Mouse (Mus musculus) kidney, postnatal 4 days (tissue): ENCODE measurements at regions not wholly inside any gene's neighbourhood (a gene's known extent, or its start where the extent isn't known, plus 50 kb on each side); places are given as distances from the start of the nearest gene placed in this dataset.

Experiments used
- DNase-seq, 2 experiments: peaks; one replicate each; pipeline ENCODE4 v3.0.0; 2021; ENCODE audit warnings: mixed read lengths in 2 of 2

DNA sequence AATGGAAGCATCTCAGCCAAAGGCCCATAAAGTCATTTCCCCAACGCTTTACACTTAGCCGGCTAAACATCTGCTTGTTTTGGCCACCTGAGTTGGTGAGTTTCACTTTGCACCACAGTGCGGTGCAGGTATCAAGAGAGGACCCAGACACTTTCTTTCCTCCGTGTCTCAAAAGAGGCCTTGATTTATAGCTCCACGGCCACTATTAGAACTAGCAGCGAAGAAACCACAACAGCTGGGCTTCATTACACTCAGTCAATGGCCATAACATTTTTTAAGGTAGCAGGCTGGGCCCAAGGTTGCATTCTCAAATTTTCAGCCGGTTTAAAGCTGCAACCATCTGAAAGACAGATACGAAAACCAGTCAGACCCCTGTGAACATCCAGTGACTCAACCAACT lies 103.4 kb downstream of the Mreg start:
- no peak for DNase-seq

DNA sequence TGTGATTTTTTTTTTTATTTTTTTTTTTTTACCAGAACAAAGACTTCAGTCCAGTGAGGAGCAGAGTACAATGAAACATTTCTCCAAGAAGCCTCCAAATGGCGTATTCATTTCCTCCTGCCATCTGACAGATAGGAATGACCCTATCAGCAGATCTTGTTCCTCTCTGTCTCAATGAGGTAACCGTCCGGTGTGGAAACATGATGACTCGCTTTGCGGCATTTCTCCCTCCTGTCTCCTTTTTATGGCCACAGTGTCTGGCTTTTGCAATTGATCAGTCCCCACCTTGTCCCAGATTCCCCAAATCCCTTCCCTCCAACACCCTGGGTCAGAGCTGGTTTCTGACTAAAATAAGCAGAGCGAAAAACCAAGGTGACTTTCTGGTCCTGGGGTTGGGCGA lies 105.0 kb downstream of the Mreg start:
- no peak for DNase-seq

DNA sequence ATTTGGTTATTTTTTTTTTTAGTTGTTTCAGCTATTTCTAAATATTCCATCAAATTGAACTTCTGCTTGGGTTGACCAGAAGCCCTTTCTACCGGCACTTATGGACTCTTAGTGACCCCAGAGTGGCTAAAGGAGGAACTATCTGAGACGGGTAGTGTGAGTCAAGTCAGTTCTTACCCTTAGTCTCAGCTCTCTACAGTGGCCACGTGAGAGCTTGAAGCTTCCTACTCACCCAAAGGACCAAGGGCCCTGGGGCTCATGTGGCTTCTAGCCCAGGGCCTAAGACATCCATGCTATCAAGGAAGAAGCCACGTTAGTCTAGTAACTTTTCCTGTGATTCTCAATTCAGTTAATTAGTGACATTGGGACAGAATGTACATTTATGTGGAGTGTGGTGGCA lies 105.5 kb downstream of the Mreg start:
- no peak for DNase-seq

DNA sequence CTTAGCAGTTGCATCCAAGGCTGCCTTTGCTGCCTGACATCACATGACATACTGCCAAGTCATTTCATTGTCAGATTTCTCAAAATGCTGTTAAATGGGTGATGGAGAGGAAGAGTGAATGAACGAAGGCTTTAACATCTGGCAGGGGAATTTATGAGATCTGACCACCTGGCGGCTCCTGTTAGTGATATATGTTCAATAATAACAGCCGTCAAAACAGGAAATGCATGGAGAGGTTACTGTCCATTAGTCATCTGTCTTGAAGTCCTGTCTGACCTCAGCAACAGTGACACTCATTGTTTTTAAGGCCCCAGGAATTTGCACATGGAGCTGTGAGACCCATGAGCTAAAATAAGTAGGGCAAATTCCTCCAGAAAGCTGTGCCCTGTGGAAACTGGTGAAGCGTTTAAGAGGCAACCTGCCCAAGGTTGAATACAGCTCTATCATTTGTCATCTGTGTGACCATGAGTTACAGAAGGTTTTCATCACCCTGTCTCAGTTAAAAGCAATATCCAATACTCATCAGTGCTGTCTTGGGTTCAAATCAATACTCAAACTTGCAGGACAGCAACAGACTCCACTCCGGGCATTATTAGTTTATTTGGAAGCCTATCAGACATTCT lies 106.6 kb downstream of the Mreg start:
- DNase-seq = no peak

DNA sequence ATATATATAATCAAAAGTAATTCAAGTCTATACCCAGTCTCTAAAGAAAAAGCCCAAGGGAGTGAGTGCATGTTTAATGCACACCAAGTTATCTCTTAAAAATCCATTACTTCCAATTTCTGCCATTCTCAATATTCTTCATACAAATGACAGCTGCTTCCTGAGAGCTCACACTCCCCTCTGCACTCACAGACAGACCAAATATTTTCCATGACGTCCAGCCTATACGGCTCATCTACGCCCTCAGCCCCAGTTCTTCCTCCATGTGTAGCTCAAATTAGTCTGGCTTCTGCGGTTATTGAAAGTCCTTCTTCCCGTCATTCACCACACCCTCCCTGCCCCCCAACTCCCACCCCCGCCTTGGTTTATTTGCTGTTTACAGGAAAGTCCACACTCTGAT lies 108.1 kb downstream of the Mreg start:
- no peak for DNase-seq

DNA sequence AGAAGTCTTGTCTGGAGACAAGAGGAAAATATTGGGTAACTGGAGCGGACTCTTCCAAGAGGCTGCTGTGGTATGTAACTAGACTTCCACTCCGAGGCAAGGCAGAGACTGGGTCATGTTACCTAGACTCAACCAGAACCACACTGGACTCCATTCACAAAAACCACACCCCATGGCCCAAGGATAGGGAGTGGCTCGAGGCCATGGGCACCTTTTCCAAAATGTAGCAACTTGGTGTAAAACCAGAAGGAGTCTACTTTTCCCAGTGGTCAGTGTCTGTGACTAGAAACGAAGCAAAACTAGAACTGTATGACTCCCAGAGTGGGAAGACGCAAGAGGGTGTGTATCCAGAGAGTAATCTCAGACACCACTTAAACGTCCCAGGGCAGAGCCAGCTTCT lies 108.7 kb downstream of the Mreg start:
- no peak for DNase-seq

DNA sequence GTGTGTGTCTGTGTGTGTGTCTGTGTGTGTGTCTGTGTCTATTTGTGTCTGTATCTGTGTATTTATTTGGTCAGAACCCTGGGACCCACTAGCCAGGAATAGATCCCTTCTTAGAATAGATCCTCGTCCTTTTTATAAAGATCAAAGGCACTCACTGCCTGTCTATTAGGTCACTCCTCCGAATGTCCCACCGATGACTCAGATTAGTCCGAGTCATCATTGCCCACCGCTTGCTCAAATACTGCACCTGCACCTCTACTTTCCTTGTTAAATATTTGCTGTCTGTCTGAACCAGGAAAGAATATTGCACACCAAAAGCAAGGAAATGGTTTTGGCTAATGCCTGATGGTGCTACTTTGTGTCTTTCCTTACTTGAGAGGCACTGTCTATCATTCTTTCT lies 112.7 kb downstream of the Mreg start:
- no peak for DNase-seq

DNA sequence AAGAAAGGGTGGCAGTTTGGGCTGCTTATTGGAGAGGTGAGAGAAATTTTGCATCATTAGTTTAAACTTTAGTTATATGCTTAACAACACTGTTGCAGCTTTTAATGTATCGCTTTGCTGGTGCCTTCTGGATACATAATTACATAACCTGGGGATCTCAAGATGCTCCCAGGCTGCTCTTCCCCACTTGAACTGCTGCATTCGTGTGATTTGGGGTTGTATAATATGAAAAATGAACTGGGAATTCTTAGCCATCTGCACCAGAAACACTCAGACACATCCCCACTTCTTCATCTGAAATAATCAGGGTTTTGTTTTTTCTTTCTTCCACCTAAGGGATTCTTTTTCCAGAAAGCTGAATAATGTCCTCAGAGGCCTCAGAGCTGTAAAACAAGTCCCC lies 120.8 kb downstream of the Mreg start:
- no peak for DNase-seq

DNA sequence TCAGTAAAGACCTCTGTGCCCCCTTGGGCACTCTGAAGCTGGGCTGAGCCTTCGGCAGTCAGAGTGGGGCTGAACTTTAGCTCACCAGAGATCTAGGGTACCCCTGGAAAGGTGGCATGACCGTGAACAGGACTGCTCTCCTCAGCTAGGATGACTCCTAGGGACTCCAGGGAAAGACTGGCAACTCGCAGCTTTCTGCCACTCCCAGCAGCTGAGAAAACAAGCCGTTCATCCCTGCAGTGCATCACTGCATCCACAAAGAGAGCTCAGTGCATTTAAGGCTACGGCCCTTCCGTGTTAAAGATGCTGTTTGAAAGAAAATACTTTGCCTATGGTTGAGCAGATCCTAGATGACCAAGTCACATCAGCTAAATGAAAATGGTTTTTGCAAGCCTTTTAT lies 126.4 kb downstream of the Mreg start:
- no peak for DNase-seq

DNA sequence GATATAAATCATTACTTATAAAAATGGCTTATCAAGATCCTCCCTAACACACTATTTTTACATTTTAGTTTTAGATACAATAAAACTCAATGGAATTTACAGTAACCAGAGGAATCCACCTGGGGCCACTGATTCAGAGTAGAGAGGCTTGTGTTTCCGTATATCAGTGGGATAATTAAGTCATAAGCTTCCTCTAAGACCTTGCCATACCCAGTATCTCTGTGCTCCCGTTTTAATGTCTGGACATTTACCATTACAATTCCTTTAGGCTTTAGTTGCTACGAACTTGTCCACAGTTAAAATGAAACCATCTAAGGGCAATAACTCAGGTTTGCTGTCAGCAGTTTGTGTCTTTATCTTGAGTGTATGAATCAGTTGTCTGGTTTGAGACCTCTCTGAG lies 127.9 kb downstream of the Mreg start:
- DNase-seq = no peak

DNA sequence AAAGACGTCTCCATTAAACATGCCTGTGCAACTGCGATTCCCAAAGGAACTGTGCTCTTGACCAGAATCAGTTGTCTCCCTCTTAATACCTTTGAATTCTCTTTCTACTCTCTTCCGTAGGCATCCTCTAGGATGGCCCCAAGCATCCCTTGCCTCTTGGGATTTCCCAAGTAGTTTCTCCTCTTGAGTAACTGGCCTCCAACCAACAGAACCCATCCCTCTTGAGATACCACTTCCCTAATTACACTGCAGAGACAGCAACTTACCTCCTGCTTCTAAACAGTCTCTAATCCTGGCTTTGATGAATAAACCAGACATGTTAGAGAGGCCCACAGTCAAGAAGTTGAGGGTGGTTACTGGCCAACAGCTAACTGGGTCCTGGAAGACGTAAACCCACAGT lies 129.7 kb downstream of the Mreg start:
- DNase-seq = no peak

DNA sequence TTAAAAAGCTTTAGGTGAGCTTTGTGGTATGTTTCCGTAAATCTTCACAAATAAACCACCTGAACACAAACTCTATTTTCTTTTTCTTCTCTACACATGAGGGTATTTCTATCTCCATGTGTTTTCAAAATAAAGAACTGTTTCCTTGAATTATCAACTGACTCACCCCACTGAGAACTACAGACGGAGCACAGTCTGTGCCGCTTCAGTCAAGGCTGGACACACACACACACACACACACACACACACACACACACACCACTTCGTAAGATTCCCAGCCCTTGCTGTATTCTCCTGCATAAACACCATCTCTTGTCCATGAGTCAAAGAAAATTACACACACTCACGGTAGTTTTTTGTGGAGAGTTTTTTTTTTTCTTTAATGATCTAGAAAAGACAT lies 130.3 kb downstream of the Mreg start:
- DNase-seq = peak; percentile 32 to 40

DNA sequence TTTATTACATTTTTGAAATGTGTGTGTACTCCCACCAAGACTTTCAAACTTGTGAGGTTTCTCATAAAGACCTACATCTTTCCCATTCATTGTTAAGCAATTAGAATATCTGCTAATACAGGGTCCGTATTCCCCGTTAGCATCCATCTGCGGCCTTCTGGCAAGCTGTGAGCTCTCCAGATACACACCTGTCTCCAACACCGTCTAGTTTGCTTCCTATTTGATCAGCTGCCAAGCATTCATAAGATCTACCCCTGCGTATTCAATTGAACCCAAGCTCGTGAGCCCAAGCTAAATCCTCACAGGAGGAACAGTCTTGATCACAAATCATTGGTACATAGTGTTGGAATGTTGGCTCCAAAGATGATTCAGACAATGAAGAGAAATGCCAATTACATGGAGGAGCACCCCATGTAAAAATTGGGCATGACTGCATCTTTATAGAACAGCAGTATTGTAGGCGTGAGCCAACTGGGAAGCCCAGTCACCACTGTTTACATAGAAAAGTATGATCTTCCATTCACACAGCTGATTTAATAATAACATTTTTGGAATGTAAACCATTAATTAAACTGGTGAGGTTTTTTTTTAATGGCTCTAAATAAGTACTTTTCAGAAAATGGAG lies 133.1 kb downstream of the Mreg start:
- no peak for DNase-seq

DNA sequence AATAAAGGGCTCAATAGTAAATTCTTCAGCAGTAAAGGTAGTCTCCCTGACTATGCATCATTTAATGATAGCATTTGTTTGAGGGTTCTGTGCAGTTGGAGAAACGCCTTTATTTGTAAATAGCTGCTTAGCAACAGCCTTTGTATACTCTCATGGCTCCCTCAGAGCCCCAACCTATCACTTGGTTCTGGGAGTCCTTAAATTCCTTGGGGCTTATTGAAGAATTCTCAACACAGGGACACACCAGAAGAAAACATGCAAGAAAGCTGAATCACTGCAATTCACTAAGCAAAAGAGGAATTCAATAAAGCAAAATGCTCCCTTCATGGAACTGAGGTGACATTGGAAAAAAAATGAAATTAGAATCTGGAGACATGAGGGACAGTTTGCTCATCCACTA lies 135.8 kb downstream of the Mreg start:
- no peak for DNase-seq

DNA sequence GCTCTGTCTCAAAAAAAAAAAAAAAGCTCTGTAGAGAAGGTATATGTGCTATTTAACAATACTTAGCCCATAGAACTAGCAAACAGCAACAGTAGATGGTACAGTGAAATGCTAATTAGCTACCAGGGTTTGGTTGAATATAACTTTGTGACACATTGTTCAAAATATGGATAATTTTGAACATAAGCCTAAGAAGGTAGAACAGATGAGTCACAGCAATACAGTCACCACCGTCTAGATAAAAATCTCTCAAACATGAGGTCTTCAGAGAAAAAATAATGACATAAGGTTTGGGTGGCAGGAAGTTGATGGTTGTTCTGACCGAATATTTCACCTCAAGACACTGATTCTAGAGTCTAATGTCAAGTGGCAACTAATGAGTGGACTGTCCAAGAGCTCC lies 136.6 kb downstream of the Mreg start:
- DNase-seq = no peak

DNA sequence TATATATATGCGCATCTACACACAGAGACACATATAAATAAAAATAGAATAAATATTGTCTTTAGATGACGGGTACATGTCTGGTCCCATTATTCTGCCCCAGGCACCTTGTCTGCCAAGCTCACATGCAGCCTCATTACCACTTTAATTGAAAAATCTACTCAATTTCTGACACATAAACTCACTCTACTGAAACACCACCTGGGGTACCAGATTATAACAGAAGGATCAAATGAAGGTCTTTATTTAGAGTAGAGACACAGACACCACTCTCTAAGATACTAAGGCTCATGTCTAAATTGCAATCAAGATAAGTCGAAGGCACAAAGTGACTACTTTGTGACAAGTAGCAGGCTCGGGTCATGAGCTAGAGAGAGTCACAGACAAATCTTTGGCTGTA lies 138.9 kb downstream of the Mreg start:
- DNase-seq = no peak

DNA sequence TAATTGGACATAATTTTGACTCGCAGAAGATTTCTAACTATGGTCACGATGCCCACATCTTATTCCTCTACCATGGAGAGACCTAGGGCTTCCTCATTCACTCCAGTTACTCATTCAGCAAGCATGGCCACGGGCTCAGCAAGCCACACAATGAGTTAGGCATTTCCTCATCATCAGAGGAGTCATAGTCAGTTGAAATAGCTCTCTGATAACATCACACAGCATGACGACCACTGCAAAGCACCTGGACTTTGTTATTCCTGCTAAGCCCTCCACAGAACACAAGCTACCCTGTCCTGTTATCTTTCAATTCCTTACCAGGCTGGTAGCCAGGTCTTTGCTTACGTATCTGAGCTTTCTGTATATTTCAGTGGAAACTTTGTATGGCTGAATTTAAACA lies 141.6 kb downstream of the Mreg start:
- DNase-seq = no peak

DNA sequence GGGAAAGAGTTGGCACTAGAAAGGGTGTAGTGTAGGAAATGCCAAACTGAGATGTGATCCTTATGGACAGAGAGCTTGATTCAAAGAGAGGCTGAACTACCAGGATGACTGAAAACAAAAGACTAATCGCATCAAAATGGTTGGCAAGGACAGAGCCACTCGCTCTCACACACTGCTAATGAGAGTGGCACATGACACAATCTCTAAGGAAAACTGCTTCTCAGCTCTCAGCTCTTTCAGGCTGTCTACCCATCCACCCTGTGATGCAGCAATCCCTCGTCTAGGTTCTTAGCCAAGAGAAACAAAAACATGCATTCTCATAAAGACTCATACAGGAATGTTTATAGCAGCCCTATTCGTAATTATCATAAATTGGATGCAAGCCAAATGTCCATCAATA lies 143.1 kb downstream of the Mreg start:
- DNase-seq = no peak

DNA sequence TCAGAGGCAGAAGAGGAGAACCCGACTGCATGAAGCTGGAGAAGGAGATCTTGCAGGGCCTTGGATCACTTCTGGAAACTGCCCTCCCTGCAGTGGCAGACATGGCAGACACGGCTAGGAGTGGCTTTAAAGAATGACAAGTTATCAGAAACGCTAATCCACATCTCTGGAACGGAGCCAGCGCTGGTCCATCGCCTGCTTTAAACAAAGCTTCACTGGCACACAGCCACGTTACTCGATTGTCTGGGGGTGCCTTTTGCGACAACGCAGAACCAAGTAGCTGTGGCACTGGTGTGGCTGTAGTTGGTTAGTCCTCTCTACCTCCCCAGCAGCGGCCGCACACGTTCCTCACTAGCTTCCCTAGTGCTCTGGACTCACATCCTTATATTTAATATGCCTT lies 147.0 kb downstream of the Mreg start:
- peak in 1 of 2 experiments; percentile 12 for DNase-seq

DNA sequence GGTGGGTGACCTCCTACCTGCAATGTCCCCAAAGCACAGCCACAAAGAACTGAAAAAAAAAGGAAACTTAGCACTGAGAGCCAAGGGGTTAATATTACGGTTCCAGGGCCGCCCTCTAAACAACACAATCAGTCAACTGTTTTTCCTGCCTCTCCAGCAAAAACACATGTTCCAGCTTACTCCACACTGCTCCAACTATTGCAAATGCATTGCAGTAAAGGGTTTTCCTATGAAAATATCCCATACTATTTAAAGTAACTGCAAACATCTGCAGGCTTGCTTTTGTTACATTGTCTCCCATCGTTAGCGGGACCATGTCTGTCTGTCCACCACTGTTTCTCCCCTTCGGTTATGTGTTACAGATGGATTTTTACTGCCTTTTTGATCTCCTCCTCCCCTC lies 151.7 kb downstream of the Mreg start:
- DNase-seq = no peak

DNA sequence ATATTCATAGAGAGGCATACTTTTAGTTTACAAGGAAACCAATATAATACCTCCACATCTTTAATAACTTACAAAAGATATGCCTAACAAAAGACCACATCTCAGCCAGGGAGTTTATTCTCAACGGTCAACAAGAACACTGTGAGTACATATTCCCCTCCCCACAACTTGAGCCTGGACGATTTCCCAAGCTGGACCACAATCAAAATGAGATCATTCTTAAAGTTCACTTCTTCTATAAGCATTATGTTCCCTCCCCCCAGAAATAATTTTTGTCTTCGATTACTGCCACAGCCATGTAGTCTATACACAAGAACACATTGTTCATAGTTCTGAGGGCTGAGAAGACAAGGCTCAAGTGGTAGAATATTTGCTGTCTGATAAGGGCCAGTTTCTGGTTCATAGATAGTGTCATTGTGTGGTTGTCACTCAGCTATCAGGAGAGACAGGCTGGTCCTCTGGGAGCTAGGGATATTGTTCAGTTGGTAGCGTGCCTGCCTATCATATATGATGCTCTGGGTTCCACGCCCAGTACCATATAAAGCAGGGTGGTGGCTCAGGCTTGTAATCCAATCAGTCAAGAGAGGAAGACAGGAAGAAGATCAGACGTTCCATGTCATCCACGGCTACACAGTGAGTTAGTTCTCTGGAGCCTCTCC lies 153.9 kb downstream of the Mreg start:
- peak in 1 of 2 experiments; percentile 16 for DNase-seq

DNA sequence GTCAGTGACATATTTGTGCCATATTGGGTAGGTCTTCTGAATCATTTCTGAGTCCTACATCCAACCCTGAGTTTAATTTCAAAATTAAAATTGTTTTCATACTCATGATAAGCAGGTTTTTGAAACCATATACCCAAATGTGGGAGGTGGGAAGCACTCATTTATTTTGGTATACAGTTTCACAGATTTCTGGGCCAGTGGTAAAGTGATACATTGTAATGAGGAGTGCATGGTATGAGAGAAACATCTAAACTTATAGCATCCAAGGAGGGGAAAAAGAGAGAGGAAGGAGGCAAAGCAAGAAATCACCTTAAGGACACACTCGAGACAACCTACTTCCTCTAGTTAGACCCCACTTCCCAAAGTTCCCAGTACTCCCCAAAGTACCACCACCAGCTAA lies 157.6 kb downstream of the Mreg start:
- DNase-seq = no peak

DNA sequence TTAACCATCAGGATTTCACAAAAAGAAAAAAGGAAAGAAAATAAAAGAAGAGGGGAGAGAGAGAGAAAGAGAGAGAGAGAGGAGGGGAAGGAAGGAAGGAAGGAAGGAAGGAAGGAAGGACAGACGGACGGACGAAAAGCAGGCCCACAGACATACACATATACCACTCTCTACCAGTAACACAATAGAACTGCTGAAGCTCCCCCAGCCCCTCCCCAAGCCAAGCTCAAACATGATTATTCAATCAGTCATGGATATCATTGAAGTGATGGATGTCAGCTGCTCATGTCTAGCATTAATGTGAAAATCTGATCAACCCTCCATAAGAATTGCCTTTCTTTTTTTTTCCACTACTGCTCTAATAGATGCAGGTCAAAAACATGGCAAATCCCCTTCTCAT lies 161.2 kb downstream of the Mreg start:
- no peak for DNase-seq

DNA sequence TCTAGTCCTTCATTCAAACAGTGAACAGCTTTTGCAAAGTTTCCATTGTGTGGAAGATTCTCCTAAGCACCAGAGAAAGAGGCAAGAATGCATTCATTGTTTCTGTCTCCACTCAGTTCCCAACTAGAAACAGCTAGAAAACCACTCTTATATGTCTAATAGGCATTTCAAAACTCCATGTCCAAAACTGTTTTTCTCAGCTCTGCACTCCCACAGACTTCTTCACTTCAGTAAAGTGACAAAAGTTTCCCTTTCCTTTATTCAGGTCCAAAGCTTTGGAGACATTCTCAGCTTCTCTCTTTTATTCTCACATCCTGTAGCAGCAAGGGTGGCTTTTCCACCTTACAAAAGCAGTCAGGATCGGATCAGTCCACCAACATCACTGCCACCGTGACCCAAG lies 166.0 kb downstream of the Mreg start:
- DNase-seq = no peak

DNA sequence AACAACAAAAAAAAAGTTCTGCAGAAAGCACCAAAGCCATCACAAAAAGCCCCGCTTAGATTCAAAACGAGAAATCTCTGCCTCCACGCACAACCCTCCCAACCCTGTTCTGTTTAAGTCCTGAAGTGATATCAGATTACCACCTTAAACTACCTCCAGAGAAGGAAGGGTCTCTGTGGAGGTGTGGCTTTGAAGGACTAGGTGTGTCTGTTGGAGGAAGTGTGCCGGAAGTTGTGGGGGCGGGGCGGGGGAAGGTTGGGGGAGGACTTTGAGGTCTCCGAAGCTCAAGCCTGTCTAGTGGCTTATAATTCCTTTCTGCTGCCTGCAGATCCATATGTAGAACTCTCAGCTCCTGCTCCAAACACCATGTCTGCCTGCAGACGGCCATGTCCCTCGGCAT lies 173.6 kb downstream of the Mreg start:
- DNase-seq = peak in 1 of 2 experiments; percentile 20
